Mouse (Mus musculus) neutrophil, adult 65 days (primary cell): ENCODE results near the gene Olfr1137. TPM values are rescaled to one million over a fixed set of nuclear protein-coding genes. Genes with fewer than 3 reads are reported as not detected.

Experiments
- total RNA-seq: library from RNA; stranded (reverse); gene quantifications from 2 replicates; pipeline ENCODE4 v1.2.4, GENCODE M21; 2023

The Olfr1137 gene
- not detected in 2 replicates for total RNA-seq

GRCm38 (mm10) chr2:87713079-87713478 is at the start of gene Olfr1137:
Gene Olfr1137 (minus strand): TSS chr2:87713179.

GRCm38 (mm10) chr2:87753891-87754290 is 40.9 kb upstream of the Olfr1137 start, which contains the start of gene Olfr1141:
Gene Olfr1141 (minus strand): TSS chr2:87753991.

GRCm38 (mm10) chr2:87743452-87743851 is 30.5 kb upstream of the Olfr1137 start, which contains the start of gene Olfr1140:
Gene Olfr1140 (plus strand): TSS chr2:87743752.

GRCm38 (mm10) chr2:87739878-87740277 is 26.9 kb upstream of the Olfr1137 start, which contains the start of gene Olfr1138:
Gene Olfr1138 (minus strand): TSS chr2:87739978.

GRCm38 (mm10) chr2:87693847-87694246 is 19.1 kb downstream of the Olfr1137 start, which contains the start of gene Olfr1136:
Gene Olfr1136 (minus strand): TSS chr2:87693947.

GRCm38 (mm10) chr2:87673564-87673963 is 39.4 kb downstream of the Olfr1137 start, which contains the start of gene Olfr1135:
Gene Olfr1135 (minus strand): TSS chr2:87673664.

Other genes with a start within 250 kb of the Olfr1137 start
- not detected in 2 replicates for gene Pramel7, start 216.1 kb downstream of the Olfr1137 start, total RNA-seq
- gene Pramel6, start 206.6 kb downstream of the Olfr1137 start, total RNA-seq: not detected in 2 replicates
- gene Olfr153, start 181.4 kb downstream of the Olfr1137 start, total RNA-seq: not detected in 2 replicates
- gene Olfr1128, start 167.6 kb downstream of the Olfr1137 start, total RNA-seq: not detected in 2 replicates
- not detected in 2 replicates for gene Olfr1129, start 139.3 kb downstream of the Olfr1137 start, total RNA-seq
- not detected in 2 replicates for gene Olfr1130, start 107.0 kb downstream of the Olfr1137 start, total RNA-seq
- not detected in 2 replicates for gene Olfr1131, start 86.1 kb downstream of the Olfr1137 start, total RNA-seq
- not detected in 2 replicates for gene Olfr1132, start 75.6 kb downstream of the Olfr1137 start, total RNA-seq
- gene Olfr1133, start 65.8 kb downstream of the Olfr1137 start, total RNA-seq: not detected in 2 replicates
- not detected in 2 replicates for gene Olfr1134, start 54.7 kb downstream of the Olfr1137 start, total RNA-seq
- not detected in 2 replicates for gene Olfr1135, start 39.5 kb downstream of the Olfr1137 start, total RNA-seq
- not detected in 2 replicates for gene Olfr1136, start 19.2 kb downstream of the Olfr1137 start, total RNA-seq
- not detected in 2 replicates for gene Olfr1138, start 26.8 kb upstream of the Olfr1137 start, total RNA-seq
- not detected in 2 replicates for gene Olfr1140, start 30.6 kb upstream of the Olfr1137 start, total RNA-seq
- not detected in 2 replicates for gene Olfr1141, start 40.8 kb upstream of the Olfr1137 start, total RNA-seq
- not detected in 2 replicates for gene Olfr152, start 66.3 kb upstream of the Olfr1137 start, total RNA-seq
- not detected in 2 replicates for gene Olfr1143, start 87.4 kb upstream of the Olfr1137 start, total RNA-seq
- not detected in 2 replicates for gene Olfr1145, start 96.6 kb upstream of the Olfr1137 start, total RNA-seq
- gene Olfr1148, start 117.4 kb upstream of the Olfr1137 start, total RNA-seq: not detected in 2 replicates
- gene Olfr1150-ps1, start 130.8 kb upstream of the Olfr1137 start, total RNA-seq: not detected in 2 replicates
- gene Olfr1151, start 142.7 kb upstream of the Olfr1137 start, total RNA-seq: not detected in 2 replicates
- not detected in 2 replicates for gene Olfr1152, start 153.3 kb upstream of the Olfr1137 start, total RNA-seq
- not detected in 2 replicates for gene Olfr1153, start 181.8 kb upstream of the Olfr1137 start, total RNA-seq
- not detected in 2 replicates for gene Olfr1154, start 192.0 kb upstream of the Olfr1137 start, total RNA-seq
- gene Olfr1155, start 232.0 kb upstream of the Olfr1137 start, total RNA-seq: not detected in 2 replicates
- gene Olfr1156, start 239.9 kb upstream of the Olfr1137 start, total RNA-seq: not detected in 2 replicates